Mouse (Mus musculus) embryo, embryonic 11 days (tissue): ENCODE data around the gene Cmtm6.

ENCODE experiments used
- DNase-seq: peaks from one replicate; pipeline ENCODE4 v3.0.0-alpha.2; 2015

Gene Cmtm6

DNA sequence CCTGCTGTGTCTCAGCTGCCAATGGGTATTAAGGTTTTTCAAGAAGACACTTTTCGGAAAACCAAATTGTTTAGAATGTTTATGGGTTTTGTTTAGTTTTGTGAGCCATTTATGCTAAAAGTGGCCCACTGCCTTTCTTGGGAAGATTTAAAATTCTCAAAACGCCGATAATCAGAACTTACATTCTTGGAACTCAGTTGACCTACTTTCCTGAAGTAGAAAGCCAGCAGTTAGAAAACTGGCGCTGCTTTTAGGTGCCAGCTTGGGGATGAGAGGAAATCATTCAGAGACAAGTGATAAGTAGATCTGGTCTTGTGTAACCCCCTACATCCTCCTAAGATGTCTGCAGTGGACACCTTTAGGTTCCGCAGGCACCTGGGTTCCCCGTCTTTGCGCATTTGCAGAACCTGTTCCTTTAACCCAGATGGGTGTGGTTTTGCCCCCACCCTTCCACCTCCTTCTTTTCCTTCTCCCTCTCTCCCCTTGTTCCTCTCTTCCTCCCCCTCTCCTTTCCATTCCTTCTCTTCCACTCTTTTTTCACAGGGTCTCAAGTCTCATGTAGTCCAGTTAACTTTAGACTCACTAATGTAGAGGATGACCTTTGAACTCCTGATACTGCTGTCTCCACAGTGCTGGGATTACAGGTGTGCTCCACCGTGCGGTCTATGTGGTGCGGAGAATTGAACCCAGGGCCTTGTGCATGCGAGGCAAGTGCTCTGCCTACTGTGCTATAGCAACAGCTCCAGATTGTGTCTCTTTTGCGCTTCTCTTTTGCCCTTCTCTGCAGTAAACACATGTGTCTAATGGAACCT lies 1.2 kb downstream of the Cmtm6 start:
- no peak for DNase-seq

DNA sequence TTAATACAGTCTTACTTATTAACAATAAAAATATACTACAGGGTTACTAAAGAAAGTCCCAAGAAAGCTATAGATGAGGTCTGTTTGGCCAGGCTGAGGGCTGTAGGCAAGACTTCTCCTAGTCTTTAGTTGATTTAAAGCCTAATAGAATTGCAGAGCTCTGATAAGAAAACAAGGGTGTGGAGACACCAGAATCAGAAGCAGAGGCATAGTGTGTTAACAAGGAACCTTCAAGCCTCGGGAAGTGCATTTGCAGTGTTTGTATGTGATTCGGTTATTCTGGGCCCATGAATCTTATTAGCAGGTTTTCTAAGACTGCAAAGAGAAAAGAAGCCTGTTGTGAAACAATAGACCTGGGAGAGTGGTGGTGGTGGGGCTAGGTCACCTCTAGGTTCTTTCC lies 2.3 kb downstream of the Cmtm6 start:
- no peak for DNase-seq

DNA sequence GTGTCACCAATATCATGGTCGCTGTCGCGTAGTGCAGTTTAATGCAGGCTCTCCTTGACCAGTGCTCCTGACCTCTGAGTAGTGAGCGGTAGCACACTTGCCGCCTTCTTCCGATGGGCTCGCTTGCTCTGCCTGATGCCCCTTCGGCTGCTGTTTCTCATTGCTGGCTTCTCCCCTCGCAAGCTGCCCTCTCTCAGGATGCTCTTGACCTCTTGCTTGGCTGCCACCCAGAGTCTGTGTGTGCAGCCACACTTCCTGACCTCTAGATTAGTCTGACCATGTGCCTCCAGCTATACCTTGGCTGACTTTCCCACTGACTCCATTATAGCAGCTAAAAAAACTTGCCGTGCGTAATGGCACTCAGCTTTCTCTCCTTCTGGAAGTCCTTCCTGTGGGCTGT lies 5.5 kb downstream of the Cmtm6 start:
- DNase-seq, result peak; percentile 29

DNA sequence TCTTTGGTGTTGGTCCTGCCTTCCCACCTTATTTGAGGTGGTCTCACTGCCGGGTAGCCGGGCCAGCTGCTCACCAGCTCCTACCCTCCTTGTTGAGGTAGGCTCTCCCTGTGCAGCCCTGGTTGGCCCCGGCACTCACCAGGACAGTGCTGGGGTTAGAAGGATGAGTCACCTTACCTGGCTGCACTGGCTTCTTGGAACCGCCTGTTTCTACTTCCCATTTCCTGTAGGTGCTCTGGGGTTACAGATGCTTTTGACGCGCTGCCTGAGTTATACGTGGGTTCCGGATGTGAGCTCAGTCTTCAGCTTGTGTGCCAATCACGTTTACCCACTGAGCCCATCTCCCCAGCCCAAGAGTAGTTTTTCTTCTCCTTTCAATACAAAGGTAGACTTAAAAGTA lies 9.4 kb downstream of the Cmtm6 start:
- DNase-seq, result no peak

DNA sequence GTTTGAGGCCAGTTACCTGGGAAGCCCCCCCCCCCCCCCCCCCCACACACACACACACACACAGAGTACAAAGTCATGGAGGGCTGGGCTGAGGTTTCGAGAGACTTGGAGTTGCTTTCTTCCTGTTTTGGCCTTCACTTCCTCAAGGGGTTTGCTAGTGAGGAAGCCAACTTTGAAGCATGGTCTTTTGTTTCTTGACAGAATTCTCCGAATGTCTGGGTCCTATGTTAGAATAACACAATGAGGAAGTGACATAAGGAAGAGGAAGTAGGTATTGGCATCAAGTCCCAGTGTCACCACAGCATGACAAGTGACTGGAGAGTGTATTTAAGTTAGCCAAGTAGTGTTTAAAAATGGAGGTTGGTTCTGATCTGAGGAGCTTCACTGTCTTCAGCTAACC lies 11.8 kb downstream of the Cmtm6 start:
- DNase-seq, result no peak

DNA sequence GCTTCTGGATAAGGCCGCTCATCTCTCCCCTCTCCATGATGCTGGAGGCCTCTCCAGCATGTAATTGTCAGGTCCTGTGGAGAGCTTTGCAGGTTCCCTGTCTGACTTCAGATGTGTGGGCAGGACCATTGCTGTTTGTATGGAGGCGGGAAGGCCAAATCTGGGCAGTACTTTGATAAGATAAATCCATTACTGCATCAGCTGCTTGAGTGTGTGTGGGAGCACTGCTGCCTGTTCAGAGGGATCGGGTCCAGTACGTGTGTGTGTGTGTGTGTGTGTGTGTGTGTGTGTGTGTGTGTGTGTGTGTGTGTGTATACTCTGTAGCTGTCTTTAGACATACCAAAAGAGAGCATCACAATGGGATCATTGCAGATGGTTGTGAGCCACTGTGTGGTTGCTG lies 14.2 kb downstream of the Cmtm6 start:
- DNase-seq, result no peak

DNA sequence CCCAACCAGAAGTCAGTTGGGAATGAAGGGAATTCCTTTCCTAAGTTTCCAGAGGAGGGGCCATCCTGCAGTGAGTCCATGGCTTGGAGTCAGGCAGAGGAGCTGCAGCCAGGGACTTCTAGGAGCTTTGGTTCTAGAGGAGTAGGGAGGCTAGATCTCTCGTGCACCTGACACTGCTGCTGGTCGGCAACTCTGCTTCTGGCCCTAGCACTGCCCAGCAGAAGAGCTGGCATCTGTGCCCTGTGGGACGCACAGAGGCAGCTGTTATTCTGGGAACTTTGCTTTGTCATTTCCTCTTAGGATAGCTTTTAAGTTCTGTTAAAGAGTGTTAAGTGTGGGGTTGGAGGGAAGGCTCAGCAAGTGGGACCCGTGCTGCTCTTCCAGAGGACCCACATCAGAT lies 14.7 kb downstream of the Cmtm6 start:
- DNase-seq, result no peak

DNA sequence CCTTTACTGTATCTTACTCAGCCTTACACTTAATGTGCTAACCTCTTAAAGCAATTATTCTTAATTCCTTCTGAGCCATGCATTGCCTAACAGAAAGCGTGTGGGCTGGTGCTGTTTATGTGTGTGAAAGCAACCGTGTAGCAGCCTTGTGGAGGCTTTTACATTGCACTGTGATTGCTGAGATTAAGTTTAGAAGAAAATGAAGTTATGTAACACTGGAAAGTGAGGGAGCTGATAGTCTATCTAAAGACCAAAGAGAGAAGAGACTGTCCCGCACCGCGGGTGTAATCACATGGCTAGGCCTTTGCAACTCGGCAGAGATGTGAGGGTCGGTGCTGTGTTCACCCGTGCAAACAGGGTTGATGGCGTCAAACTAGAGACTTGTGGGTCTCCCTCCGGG lies 16.1 kb downstream of the Cmtm6 start:
- DNase-seq, result no peak

DNA sequence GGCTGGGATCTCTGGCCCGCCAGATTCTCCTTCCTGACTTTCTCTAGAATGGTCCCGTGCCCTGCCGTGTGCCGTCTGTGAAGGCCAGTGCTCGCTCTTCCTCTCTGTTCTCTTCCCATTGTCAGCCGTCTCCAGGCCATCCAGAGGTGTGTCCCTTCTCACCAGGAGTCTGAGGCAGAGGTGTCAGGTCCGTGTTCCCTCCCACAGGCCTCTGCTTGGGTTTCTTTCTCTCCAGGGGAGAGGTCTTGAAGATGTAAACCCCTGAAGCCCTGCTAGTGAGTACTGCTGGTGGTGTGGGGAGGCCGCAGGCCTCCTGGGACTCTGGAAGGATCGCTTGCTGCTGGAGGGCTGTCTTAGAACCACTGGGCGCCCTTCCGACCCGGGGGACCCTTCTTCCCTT lies 16.6 kb downstream of the Cmtm6 start:
- no peak for DNase-seq

DNA sequence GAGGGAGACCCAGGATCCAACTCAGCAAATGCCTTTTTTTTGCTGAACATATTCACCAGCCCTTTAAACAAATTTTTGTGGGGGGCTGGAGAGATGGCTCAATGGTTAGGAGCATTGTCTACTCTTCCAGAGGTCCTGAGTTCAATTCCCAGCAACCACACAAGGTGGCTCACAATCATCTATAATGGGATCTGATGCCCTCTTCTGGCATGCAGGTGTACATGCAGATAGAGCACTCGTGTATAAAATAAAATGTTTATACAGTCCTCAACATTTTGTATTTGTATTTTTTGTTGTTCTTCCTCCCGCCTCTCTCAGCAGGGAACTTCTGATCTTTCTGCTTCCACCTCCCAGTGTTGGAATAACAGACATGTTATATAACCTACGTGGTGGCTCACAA lies 20.7 kb downstream of the Cmtm6 start:
- DNase-seq, result no peak

DNA sequence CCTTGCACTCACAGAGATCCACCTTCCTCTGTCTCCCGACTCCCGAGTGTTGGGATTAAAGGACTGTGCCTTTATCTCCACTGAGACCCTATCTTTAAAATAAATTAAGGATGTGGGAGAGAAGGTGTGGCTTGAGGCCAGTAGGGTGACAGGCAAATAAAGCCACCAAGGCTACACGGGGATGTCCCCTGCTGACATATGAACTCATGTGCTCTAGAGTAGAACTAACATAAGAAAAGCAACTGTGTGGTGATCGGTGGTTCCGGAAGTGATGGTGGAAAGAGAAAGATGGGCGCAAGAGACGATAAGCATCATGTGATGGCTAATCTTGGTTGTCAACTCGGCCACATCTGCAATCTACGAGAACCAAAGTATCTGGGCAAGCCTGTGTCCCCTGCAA lies 21.4 kb downstream of the Cmtm6 start:
- DNase-seq, result no peak

DNA sequence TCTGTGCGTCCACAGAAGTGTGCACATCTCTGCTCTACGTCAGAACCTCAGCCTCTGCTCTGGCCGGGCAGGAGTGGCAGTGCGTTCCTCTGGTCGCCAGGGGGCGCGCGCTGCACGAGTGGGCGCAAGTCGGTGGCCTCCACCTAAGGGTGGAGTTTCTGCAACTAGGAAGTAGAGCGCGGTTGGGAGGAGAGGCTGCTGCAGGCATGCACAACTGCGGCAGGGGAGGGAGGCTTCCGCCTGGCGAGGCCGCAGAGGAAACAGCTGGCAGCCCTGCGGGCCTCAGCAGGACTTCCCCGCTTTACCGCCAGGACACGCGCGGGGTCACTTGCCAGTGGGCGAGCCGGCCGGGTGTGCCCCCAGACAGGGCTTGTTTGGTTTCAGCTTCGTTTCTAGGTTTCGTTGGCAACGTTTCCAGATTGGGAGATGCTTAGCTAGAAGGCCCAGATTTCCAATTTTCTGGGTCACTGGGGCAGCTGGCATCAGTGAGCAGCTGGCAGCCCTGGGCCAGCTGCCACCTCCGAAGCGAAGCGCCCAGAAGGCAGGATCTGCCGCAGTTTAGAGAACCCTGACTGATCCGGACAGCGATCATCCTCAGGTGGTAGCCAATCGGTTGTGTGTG lies 22.1 kb downstream of the Cmtm6 start:
- DNase-seq, result peak; percentile 91

DNA sequence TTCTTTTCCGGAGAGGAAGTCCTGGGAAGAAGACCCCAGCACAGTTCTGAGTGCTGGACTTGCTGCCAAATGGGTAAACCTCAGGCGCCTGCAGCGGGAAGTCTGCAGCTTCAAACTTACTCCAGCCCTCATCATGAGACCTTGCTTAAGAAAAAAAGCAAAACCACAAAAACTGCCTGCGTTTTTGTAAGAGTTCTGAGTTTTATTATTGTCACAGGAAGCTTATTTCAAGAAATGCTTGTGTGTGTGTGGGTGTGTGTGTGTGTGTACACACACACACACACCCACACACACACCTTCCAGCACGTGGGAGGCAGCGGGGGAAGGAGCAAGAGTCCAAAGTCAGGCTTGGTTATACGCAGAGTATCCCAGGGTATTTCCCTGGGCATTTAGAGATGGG lies 27.4 kb downstream of the Cmtm6 start:
- DNase-seq, result no peak

DNA sequence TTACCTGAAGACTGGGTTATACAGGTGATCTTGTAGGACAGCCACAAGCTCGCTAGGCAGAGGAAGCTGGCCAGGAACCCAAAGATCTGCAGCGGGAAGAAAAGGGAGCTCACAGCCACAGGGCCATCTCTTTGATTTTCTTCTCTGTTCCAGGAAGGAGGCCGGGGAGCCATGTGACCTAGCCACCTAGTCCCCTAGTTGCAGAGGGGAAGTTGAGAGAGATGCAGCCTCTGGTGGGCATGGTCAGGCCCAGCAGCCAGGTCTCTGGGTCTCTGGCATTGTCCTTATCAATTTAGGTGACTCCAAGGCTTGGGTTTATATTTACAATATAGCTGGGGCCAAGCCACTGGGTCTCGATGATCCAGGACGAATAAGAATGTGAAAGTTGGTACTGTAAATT lies 27.9 kb downstream of the Cmtm6 start:
- DNase-seq, result no peak

DNA sequence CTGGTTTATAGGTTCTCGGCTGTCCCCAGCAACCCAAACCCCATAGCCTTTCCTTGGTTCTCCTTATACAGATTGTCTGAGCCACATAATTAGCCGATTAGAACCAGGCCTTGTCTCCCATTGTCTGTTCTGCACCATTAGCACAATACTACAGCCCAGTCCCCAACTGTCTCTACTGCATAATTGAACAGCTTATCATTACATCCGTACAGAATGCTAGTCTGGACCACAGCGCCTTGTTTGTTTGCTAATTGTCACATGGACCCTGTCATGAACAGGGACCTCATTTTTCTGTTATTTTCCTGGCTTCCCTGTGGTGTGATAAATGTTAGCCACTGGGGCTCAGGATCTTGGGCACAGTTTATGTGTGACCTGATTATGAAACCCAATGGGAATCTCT lies 29.0 kb downstream of the Cmtm6 start:
- no peak for DNase-seq

DNA sequence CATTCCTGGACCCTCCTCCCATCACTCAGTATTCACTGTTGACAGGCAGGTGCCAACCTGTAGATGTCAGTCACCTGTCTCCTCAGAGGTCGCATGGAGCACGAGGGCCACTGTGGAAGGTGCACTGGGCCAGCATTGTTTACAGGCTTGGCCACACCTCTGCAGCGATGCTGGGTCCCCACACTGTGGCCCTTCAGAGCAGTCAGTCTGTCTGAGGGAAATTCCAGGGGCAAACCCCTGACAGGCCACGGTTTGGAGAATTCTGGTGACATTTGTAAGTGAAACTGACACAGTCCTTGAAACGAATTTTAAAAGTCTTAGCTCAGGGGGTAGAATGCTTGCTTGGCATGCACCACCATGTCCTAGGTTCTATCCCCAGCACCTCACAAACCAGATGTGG lies 29.4 kb downstream of the Cmtm6 start:
- DNase-seq, result no peak

DNA sequence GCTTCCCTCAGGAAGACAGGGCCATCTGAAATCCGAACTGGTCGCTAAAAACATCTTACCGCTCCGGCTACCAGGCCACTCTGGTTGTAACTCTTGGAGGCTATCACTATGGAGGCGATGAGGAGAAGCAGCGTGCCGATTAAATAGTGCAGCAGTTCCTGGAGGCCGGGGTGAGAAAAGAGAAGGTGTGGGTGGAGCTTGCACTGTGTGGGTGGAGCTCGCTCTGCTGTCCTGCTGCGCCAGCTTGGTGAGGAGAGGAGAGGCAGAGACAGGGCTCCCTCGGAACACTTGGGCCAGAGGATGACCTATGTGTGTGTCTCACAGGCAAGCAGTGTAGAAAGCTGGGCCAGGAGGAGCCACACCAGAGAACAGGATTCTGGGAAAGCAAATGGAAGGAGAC lies 30.9 kb downstream of the Cmtm6 start:
- no peak for DNase-seq

DNA sequence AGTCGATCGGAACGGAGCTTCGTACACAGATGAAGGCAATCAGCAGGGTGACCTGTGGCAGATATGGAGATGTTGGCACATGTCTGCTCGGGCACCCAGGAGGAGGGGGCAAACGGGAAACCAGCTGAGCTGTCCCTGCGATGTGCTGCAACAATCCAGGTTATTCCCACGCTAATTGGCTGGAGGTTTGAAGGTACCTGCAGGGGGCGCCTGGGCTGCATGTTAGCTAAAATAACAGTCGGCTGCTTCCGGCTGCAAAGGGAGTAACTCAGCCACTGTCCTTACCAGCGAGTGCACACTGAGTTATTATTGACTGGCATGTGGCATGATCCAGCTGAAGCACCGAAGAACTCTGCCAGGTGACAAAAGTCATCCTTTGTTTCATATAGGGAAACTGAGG lies 32.4 kb downstream of the Cmtm6 start:
- DNase-seq, result peak; percentile 77

DNA sequence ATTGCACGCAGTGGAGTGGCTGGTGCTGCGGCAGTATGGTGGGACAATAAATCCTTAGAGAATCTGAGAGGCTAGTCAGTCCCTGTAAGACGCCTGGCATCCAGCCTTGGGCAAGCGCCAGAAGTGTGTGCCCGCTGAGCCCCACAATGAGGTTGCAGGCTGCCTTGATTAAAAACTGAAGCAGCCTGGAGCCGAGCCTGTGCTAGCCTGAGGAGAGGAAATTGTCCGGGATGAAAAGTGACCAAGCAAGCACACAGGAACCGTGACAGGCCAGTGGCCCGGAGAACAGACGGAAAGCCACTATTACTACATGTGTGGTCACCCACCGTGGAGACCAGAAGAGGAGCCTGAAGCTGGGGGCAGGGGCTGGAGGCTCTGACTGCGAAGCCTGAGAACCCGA lies 36.1 kb downstream of the Cmtm6 start:
- no peak for DNase-seq

DNA sequence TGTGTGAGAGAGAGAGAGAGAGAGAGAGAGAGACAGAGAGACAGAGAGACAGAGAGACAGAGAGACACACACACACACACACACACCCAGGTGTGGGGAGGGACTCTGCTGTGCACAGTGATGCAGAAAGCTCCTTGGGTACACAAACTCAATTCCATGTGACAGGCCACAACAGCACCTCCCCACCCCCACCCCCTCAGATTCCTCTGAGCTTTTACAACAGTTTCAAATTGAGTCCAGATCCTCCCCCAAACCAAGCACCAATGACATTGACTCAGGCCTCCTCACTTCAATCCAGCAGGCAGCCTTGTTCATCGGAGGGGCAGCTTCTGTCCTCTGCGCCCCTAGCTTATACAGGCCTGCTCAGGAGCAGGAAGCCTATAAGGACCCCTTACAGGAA lies 36.6 kb downstream of the Cmtm6 start:
- DNase-seq, result peak; percentile 31

DNA sequence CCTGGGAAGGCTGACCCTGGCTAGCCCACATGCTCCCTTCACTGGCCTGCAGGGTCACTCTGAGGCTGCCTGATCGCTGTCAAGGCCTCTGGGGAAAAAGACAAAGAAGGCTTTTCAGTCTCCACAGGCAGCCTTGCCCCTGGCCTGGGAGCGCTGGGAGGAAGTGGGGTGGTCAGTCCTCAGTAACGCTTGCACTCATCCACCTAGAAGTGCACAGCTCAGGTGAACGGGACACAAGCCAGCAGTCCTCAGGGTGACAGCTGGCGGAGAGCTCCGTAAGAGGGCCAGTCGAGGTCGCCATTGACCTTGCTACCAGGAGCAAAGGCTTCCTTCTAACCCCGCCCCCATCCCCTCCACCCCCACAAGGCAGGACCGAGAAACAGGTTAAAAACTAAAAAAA lies 37.1 kb downstream of the Cmtm6 start:
- peak; percentile 36 for DNase-seq

DNA sequence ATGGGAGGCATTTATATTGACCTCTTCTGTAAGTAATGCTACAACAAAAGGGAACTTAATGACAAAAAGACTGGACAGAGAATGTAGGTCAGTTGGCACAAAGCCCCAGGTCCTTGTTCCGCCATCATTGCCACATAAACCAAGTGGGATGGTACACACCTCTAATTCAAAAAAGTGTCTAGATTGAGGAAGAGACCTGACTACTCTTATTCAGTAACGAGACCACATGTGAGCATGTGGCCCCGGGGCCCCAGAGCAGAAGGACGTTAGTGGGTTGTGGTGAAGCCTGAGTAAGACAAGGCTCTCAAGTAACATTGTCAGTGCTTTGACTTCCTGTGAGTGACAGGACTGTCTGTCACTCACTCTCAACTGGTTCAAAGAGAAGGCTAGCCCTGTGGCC lies 39.3 kb downstream of the Cmtm6 start:
- no peak for DNase-seq

DNA sequence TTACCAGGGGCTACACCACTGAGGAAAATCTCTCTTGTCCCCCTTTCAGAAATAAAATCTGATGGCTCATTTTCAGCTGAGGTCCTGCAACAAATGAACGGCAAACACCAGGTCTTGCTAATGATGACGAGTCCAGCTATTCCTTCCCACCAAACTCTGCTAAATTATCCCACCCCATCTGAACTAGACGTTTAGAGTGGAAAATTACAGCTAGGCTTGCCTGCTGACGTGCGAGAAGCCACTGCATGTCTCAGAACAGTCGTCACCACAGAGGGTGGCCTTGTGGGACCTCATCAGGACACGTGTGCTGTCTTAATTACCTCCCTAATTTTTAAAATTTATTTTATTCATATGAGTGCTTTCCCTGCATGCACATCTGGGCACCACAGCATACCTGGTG lies 40.6 kb downstream of the Cmtm6 start:
- no peak for DNase-seq

DNA sequence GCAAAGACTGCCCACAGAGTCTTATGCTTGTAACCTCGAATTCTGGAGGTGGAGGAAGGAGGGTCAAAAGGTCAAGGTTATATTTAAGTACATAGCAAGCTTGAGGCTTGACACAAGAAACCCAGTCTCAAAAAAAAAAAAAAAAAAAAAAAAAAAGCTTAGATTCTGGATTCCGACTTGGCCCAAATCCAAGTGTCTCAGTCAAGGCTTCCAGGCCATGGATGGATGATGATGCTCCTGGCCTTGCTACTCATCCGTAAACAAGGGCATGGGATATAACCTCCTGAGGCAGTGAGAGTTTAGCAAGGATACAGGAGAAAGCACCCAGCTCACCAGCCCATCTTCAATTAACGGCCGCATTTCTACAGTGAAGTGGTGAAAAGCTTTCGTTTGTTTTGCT lies 43.7 kb downstream of the Cmtm6 start:
- no peak for DNase-seq

DNA sequence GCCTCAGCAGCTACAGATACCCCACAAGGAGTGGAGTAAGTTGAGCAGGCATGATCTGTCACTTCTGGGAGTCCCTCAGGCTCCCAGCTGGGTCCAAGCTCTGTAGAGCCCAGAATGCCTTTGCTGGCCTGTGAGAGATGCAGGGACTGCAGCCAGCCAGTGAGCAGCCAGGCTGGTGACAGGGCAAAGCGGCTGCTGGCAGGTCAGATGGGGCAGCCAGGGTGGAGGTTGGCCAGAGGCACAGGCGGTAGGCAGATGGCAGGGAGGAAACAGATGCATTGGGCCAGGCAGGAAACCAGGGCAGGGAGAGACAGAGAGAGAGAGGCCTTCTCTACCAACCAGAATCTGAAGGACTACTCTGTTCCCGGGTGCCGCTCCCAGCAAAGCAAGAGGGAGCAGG lies 44.4 kb downstream of the Cmtm6 start:
- DNase-seq, result no peak
